Mouse (Mus musculus) liver, embryonic 14.5 days (tissue): Measurements from ENCODE around the gene Tgtp1.
"Not testable (repeated sequence)": the region's sequence is repeated elsewhere in the genome, so short reads cannot be mapped to it uniquely, and the experiment has no call there.

Experiments
- CTCF ChIP-seq: IDR thresholded peaks from 2 replicates; pipeline ENCODE4 v1.5.1; 2016; ENCODE audit warnings: antibody characterized with exemption, low read depth, control low read depth
- EP300 ChIP-seq: IDR thresholded peaks from 2 replicates; pipeline ENCODE4 v1.6.1; 2016; ENCODE audit warnings: antibody characterized with exemption, low read depth

DNA sequence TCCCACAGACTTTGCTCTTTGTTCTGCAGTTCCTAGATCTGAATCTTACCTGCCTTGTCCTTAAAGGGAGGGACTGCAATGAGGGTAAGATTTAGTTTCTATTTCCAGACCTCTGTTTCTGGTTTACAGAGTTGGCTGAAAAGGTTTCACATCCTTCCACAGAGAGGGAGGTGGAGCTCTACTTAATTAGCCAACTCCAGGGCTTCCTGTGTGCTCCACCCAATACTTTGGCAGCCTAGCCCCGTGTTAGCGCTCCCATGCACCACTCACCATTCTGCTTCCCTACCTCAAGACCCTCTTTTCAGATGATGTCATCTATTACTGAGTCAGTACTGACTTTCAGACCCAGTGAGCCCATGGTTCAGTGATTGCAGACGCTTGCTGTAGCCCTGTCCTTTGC, 14.7 kb downstream of the Tgtp1 start, which contains the start of gene 9930111J21Rik1:
- TF ChIP-seq CTCF, EP300: not testable (repeated sequence)
